Mouse (Mus musculus) urinary bladder, adult 18-20 months (tissue): ENCODE data around the gene Smok3b.
"Not testable (repeated sequence)": the region's sequence is repeated elsewhere in the genome, so short reads cannot be mapped to it uniquely, and the experiment has no call there.

Experiments
- DNase-seq, 2 experiments: peaks; one replicate each; pipeline ENCODE4 v3.0.0; 2022; ENCODE audit warnings: low spot score in 2 of 2, mixed read lengths in 2 of 2

The Smok3b gene

GRCm38 (mm10) chr5:138020961-138021479 lies at the start of gene Smok3b, which contains the start of gene Smok3a:
TSS of gene Smok3b (plus strand) at chr5:138021429.
TSS of gene Smok3a (plus strand) at chr5:138021261.
- not testable (repeated sequence) for DNase-seq

- DNase-seq, result no peak
These were observed 48.1 kb upstream of the Smok3b start for GRCm38 (mm10) chr5:137973161-137973560.

- no peak for DNase-seq
These were observed 47.5 kb upstream of the Smok3b start for GRCm38 (mm10) chr5:137973738-137974137.

GRCm38 (mm10) chr5:137974724-137975123 lies 46.5 kb upstream of the Smok3b start:
- DNase-seq, result no peak

GRCm38 (mm10) chr5:137975434-137975833 lies 45.8 kb upstream of the Smok3b start:
- DNase-seq, result no peak

GRCm38 (mm10) chr5:137977291-137977690 lies 43.9 kb upstream of the Smok3b start:
- DNase-seq, result no peak

GRCm38 (mm10) chr5:137979081-137979480 lies 42.1 kb upstream of the Smok3b start:
- no peak for DNase-seq

- DNase-seq, result no peak
These were observed 39.9 kb upstream of the Smok3b start, which contains the start of gene Azgp1 for GRCm38 (mm10) chr5:137981300-137981699. TSS of gene Azgp1 (plus strand) at chr5:137981520.

- no peak for DNase-seq
These were observed 34.9 kb upstream of the Smok3b start for GRCm38 (mm10) chr5:137986351-137986750.

- DNase-seq, result no peak
These were observed 11.8 kb upstream of the Smok3b start for GRCm38 (mm10) chr5:138009437-138009836.

GRCm38 (mm10) chr5:138012382-138012781 lies 8.8 kb upstream of the Smok3b start:
- no peak for DNase-seq

- no peak for DNase-seq
These were observed 4.7 kb upstream of the Smok3b start for GRCm38 (mm10) chr5:138016530-138016929.

- no peak for DNase-seq
These were observed 4.2 kb upstream of the Smok3b start for GRCm38 (mm10) chr5:138016997-138017396.

GRCm38 (mm10) chr5:138019577-138019976 lies 1.7 kb upstream of the Smok3b start:
- DNase-seq, result not testable (repeated sequence)

- DNase-seq, result not testable (repeated sequence)
These were observed 31.7 kb downstream of the Smok3b start, which contains the start of gene Smok3c for GRCm38 (mm10) chr5:138052894-138053293. TSS of gene Smok3c (plus strand) at chr5:138053194.

- DNase-seq, result no peak
These were observed 52.6 kb downstream of the Smok3b start for GRCm38 (mm10) chr5:138073803-138074202.

- DNase-seq, result no peak
These were observed 54.5 kb downstream of the Smok3b start for GRCm38 (mm10) chr5:138075684-138076083.

GRCm38 (mm10) chr5:138076148-138076547 lies 54.9 kb downstream of the Smok3b start:
- DNase-seq, result no peak

GRCm38 (mm10) chr5:138080456-138080855 lies 59.2 kb downstream of the Smok3b start:
- DNase-seq, result no peak

GRCm38 (mm10) chr5:138081446-138081845 lies 60.2 kb downstream of the Smok3b start:
- no peak for DNase-seq

GRCm38 (mm10) chr5:138083318-138083900 lies 62.2 kb downstream of the Smok3b start:
- no peak for DNase-seq

- DNase-seq, result no peak
These were observed 62.7 kb downstream of the Smok3b start for GRCm38 (mm10) chr5:138083936-138084335.

GRCm38 (mm10) chr5:138084507-138084906 lies 63.3 kb downstream of the Smok3b start:
- no peak for DNase-seq

- peak; percentile 59 to 81 for DNase-seq
These were observed 63.8 kb downstream of the Smok3b start, which contains the start of gene Zkscan1 for GRCm38 (mm10) chr5:138084996-138085395. TSS of gene Zkscan1 (plus strand) at chr5:138085084.
